Mouse (Mus musculus): Measurements from ENCODE around the gene Fth1.

The Fth1 gene

GRCm38 (mm10) chr19:10022414-10023303 is 42.3 kb downstream of the Fth1 start:
- no peak for DNase-seq

GRCm38 (mm10) chr19:10023304-10023758 is 42.9 kb downstream of the Fth1 start:
- no peak for DNase-seq

- no peak for DNase-seq
These were observed 44.9 kb downstream of the Fth1 start for GRCm38 (mm10) chr19:10025169-10025875.

- no peak for DNase-seq
These were observed 49.3 kb downstream of the Fth1 start for GRCm38 (mm10) chr19:10029746-10030145.

GRCm38 (mm10) chr19:10033211-10033973 is 53.0 kb downstream of the Fth1 start:
- peak in 1 of 2 experiments; percentile 48 for DNase-seq

GRCm38 (mm10) chr19:10034356-10034755 is 54.0 kb downstream of the Fth1 start:
- DNase-seq = no peak

Data from spleen, adult 18-20 months (tissue).